Mouse (Mus musculus): ENCODE results near the gene Gm45194. TPM values are rescaled to one million over a fixed set of nuclear protein-coding genes. Genes with fewer than 3 reads are reported as not detected.

Gm45194 gene
- polyA plus RNA-seq, 1 experiment = not detected

DNA sequence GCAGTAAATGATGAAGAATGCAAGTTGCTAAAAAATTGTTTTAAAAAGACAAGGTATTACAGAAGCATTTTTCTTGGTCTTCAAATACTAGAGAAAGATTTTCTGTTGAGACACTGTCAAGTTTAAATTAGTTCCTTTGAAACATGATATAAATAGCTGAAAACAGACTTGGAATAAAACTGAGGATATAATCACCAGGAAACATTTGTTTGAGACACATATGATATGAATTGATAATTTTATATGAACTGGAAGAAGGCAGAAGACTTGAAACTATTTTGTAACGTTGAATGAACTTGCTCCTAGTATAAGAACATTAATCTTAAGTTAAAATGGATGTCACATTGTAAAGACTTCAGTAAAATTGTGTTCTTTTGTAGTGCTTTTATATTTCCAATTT is 108.5 kb downstream of the Gm45194 start:
- H3K4me1 ChIP-seq (ENCODE audit: control insufficient read depth, insufficient read depth, low read length) = no peaks in the 10 kb centered on the region
- no peaks in the 10 kb centered on the region for H3K27me3 ChIP-seq (replicated peaks; ENCODE audit: control insufficient read depth, insufficient read depth, low read length)
- TF ChIP-seq CTCF (conservative IDR thresholded peaks at IDR 0.05; ENCODE audit: insufficient read depth, insufficient read length, low read depth, low read length) (no peak), POLR2A (IDR thresholded peaks at IDR 0.05; ENCODE audit: low read depth, low read length) (no peak)
- WGBS = 19% methylated on average over 1 of the region's 1 CpGs
- no peak overlapping the region for H3K4me3 ChIP-seq (ENCODE audit: insufficient read depth, low read depth, low read length)
- no peak overlapping the region for H3K27ac ChIP-seq (ENCODE audit: insufficient read depth, low read depth, low read length)
- H3K36me3 ChIP-seq (ENCODE audit: control insufficient read depth, insufficient read depth, low read length) = no peaks in the 10 kb centered on the region
- no peak for DNase-seq

DNA sequence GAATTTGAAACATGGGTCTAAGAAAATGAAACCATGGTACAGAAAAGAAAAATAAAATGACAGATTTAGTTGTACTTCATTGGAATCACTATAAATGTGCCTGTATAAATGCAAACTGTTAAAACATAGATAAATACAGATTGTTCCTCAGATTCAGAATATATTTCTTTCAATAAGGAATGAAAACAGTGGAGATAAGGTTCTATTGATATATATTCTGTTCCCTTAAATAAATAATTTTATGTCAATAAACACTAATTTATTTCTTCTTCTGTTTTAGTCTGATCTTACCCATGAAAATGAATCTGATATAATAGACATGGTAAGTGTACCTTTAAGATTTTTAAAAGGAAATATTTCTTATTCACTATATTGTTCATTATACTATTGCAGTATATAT is 119.5 kb downstream of the Gm45194 start, which contains the start of gene Tex16:
Gene Tex16 (plus strand): TSS at position 301 of the 400 bp plus-strand sequence.
- Histone ChIP-seq H3K4me1 (ENCODE audit: control insufficient read depth, insufficient read depth, low read length) (no peaks in the 10 kb centered on the region), H3K36me3 (ENCODE audit: control insufficient read depth, insufficient read depth, low read length) (no peaks in the 10 kb centered on the region), H3K4me3 (ENCODE audit: insufficient read depth, low read depth, low read length) (no peak within 1 kb of the TSS), H3K27me3 (replicated peaks; ENCODE audit: control insufficient read depth, insufficient read depth, low read length) (no peaks in the 10 kb centered on the region), H3K27ac (ENCODE audit: insufficient read depth, low read depth, low read length) (no peak within 1 kb of the TSS)
- TF ChIP-seq POLR2A (IDR thresholded peaks at IDR 0.05; ENCODE audit: low read depth, low read length) = no peak
- TF ChIP-seq CTCF (conservative IDR thresholded peaks at IDR 0.05; ENCODE audit: insufficient read depth, insufficient read length, low read depth, low read length) = no peak
- DNase-seq = no peak

DNA sequence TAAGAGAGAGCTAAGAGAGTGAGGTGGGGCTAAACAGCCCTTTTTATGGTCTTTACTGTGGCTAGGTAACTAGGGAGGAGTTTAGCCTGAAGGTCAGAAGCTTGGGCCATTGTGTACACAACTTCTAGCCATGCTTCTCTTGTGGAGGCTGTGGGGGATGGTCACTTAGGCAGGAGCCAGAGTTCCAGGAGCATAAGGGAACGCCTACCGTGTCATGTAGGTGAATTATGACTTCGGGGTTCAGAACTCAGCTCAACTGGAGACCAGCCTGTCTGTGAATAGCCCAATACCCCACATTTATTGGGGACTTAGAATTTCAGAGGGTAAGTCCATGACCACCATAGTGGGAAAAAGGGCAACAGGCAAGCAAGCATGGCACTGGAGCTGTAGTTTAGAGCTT is 347.6 kb downstream of the Gm45194 start, which contains the start of gene 4933403O08Rik:
Gene 4933403O08Rik (plus strand): TSS at position 301 of the 400 bp plus-strand sequence.
- H3K27ac ChIP-seq (ENCODE audit: insufficient read depth, low read depth, low read length) = no peak within 1 kb of the TSS
- DNase-seq = no peak
- no peaks in the 10 kb centered on the region for H3K36me3 ChIP-seq (ENCODE audit: control insufficient read depth, insufficient read depth, low read length)
- no peaks in the 10 kb centered on the region for H3K4me1 ChIP-seq (ENCODE audit: control insufficient read depth, insufficient read depth, low read length)
- no peaks in the 10 kb centered on the region for H3K27me3 ChIP-seq (replicated peaks; ENCODE audit: control insufficient read depth, insufficient read depth, low read length)
- 81% methylated on average over 3 of the region's 3 CpGs for WGBS
- no peak within 1 kb of the TSS for H3K4me3 ChIP-seq (ENCODE audit: insufficient read depth, low read depth, low read length)
- TF ChIP-seq POLR2A (IDR thresholded peaks at IDR 0.05; ENCODE audit: low read depth, low read length) = no peak
- TF ChIP-seq CTCF (conservative IDR thresholded peaks at IDR 0.05; ENCODE audit: insufficient read depth, insufficient read length, low read depth, low read length) = no peak

DNA sequence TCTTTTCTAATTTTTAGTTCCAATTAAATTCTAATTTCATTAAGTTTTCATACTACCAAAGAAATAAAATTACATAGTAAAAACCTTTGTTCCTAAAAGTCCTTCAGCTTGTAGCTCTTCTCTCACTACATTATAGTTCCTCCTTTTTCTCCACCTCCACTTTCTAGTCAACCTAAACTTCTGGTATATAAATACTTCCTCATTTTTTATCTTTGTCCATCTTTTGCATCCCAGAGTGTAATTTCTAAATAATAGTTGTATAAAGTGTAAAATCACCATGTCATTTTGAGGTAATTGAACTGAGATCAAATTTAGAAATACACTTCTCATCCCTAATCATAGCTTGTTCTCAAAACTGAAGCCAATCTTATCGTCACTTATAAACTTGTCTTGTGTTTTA is 351.7 kb downstream of the Gm45194 start:
- Histone ChIP-seq H3K27ac (ENCODE audit: insufficient read depth, low read depth, low read length) (no peak overlapping the region), H3K27me3 (replicated peaks; ENCODE audit: control insufficient read depth, insufficient read depth, low read length) (no peaks in the 10 kb centered on the region), H3K4me1 (ENCODE audit: control insufficient read depth, insufficient read depth, low read length) (no peaks in the 10 kb centered on the region), H3K4me3 (ENCODE audit: insufficient read depth, low read depth, low read length) (no peak overlapping the region), H3K36me3 (ENCODE audit: control insufficient read depth, insufficient read depth, low read length) (no peaks in the 10 kb centered on the region)
- TF ChIP-seq POLR2A (IDR thresholded peaks at IDR 0.05; ENCODE audit: low read depth, low read length) (no peak), CTCF (conservative IDR thresholded peaks at IDR 0.05; ENCODE audit: insufficient read depth, insufficient read length, low read depth, low read length) (no peak)
- WGBS = 75% methylated on average over 1 of the region's 1 CpGs
- no peak for DNase-seq

DNA sequence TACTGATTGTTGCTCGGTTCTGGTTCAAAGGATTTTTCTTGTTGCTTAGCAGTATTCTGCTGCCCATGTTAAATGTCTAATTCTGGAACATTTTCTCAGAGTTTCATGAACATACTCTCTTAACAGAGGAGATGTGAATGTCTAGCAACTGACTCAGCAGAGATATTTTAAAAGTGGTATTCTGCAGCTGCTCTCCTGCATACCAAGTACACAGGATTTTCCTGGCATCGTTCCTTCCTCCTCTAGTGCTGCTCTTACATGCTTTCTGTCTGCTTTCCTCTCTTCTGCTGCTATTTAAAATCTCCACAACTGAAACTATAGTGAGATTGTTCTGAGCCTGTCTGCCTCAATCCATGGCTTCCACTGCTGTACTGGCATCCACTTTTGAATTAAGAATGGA is 364.3 kb downstream of the Gm45194 start:
- DNase-seq = no peak
- H3K27ac ChIP-seq (ENCODE audit: insufficient read depth, low read depth, low read length) = no peak overlapping the region
- WGBS = 73% methylated on average over 2 of the region's 2 CpGs
- H3K36me3 ChIP-seq (ENCODE audit: control insufficient read depth, insufficient read depth, low read length) = no peaks in the 10 kb centered on the region
- H3K4me3 ChIP-seq (ENCODE audit: insufficient read depth, low read depth, low read length) = no peak overlapping the region
- no peaks in the 10 kb centered on the region for H3K4me1 ChIP-seq (ENCODE audit: control insufficient read depth, insufficient read depth, low read length)
- TF ChIP-seq POLR2A (IDR thresholded peaks at IDR 0.05; ENCODE audit: low read depth, low read length) (no peak), CTCF (conservative IDR thresholded peaks at IDR 0.05; ENCODE audit: insufficient read depth, insufficient read length, low read depth, low read length) (no peak)
- no peaks in the 10 kb centered on the region for H3K27me3 ChIP-seq (replicated peaks; ENCODE audit: control insufficient read depth, insufficient read depth, low read length)

DNA sequence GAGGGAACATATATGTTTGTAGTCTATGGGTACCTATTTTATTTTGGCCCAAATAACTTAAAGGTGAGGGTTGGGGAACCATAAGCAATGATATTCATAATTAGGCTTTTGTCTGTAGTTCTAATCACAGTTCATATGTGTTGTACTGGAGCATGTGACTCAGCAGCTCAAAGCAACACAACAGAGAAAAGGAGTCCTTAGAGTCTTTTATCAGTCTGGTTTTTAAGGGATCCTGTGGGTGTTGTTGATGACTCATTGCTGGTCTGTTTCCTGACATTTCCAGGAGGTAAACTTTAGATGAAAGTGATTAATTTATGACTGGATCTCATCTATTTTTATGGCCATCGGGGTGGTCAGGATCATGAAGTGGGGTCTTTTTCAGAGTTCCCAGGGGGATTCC is 382.4 kb downstream of the Gm45194 start:
- Histone ChIP-seq H3K4me1 (ENCODE audit: control insufficient read depth, insufficient read depth, low read length) (no peaks in the 10 kb centered on the region), H3K27ac (ENCODE audit: insufficient read depth, low read depth, low read length) (no peak overlapping the region), H3K4me3 (ENCODE audit: insufficient read depth, low read depth, low read length) (no peak overlapping the region), H3K27me3 (replicated peaks; ENCODE audit: control insufficient read depth, insufficient read depth, low read length) (no peaks in the 10 kb centered on the region), H3K36me3 (ENCODE audit: control insufficient read depth, insufficient read depth, low read length) (no peaks in the 10 kb centered on the region)
- 85% methylated on average over 1 of the region's 1 CpGs for WGBS
- no peak for DNase-seq
- TF ChIP-seq POLR2A (IDR thresholded peaks at IDR 0.05; ENCODE audit: low read depth, low read length) = no peak
- TF ChIP-seq CTCF (conservative IDR thresholded peaks at IDR 0.05; ENCODE audit: insufficient read depth, insufficient read length, low read depth, low read length) = no peak

Other genes with a start within 250 kb of the Gm45194 start
- gene Hdx, start 194.3 kb upstream of the Gm45194 start, polyA plus RNA-seq (2012; rRNA removed) = 0.08 and 0.09 TPM in 2 replicates
- gene Tex16, start 119.6 kb downstream of the Gm45194 start, polyA plus RNA-seq (2012; rRNA removed) = not detected in 2 replicates

All from kidney, adult 2 months (tissue).